Mouse (Mus musculus) myocyte (in vitro differentiated cells): ENCODE results near the gene Bsnd. TPM values are rescaled to one million over a fixed set of nuclear protein-coding genes. Genes with fewer than 3 reads are reported as not detected.

Experiments
- H3K27me3 ChIP-seq: one replicate; pipeline ENCODE4 v1.6.1; 2011; ENCODE audit not compliant: control insufficient read depth, insufficient read depth, insufficient read length
- H3K36me3 ChIP-seq: one replicate; pipeline ENCODE4 v1.6.1; 2011; ENCODE audit not compliant: control insufficient read depth, insufficient read depth
- H3K4me2 ChIP-seq: one replicate; pipeline ENCODE4 v1.6.1; 2011; ENCODE audit warnings: low read depth, control low read depth
- H3K4me3 ChIP-seq: one replicate; pipeline ENCODE4 v1.5.1; 2011; ENCODE audit warnings: mild to moderate bottlenecking, control low read depth, moderate library complexity
- H3K79me2 ChIP-seq: one replicate; pipeline ENCODE4 v1.6.1; 2011; ENCODE audit not compliant: control insufficient read depth, insufficient read depth
- H3ac ChIP-seq: one replicate; pipeline ENCODE4 v1.6.1; 2011; ENCODE audit not compliant: control insufficient read depth, insufficient read length
- CEBPB ChIP-seq: IDR thresholded peaks from 2 replicates; pipeline ENCODE4 v1.6.1; 2011; ENCODE audit warnings: mild to moderate bottlenecking, moderate library complexity; ENCODE audit not compliant: poor library complexity, insufficient read depth, severe bottlenecking
- E2F4 ChIP-seq: IDR thresholded peaks from one replicate; pipeline ENCODE4 v1.6.1; 2011; ENCODE audit warnings: mild to moderate bottlenecking, control low read depth, moderate library complexity; ENCODE audit not compliant: insufficient read depth
- MAX ChIP-seq: IDR thresholded peaks from one replicate; pipeline ENCODE4 v1.6.1; 2011; ENCODE audit warnings: low read depth, mild to moderate bottlenecking, control low read depth
- MYOD1 ChIP-seq, 3 experiments: IDR thresholded peaks; one replicate each; pipeline ENCODE4 v1.6.1; 2011; ENCODE audit warnings: control low read depth in 2 of 3, low read depth in 2 of 3, mild to moderate bottlenecking in 2 of 3, moderate library complexity in 1 of 3; ENCODE audit not compliant: insufficient read length in 2 of 3, control insufficient read depth in 1 of 3
- MYOG ChIP-seq, 3 experiments: IDR thresholded peaks; one replicate each; pipeline ENCODE4 v1.6.1; 2011; ENCODE audit warnings: control low read depth in 2 of 3, low read depth in 2 of 3, mild to moderate bottlenecking in 2 of 3; ENCODE audit not compliant: insufficient read length in 2 of 3, control insufficient read depth in 1 of 3, insufficient read depth in 1 of 3
- POLR2A ChIP-seq: IDR thresholded peaks from one replicate; pipeline ENCODE4 v1.6.1; 2011; ENCODE audit warnings: low read depth, mild to moderate bottlenecking, control low read depth, moderate library complexity; ENCODE audit not compliant: insufficient read length
- POLR2AphosphoS2 ChIP-seq: IDR thresholded peaks from one replicate; pipeline ENCODE4 v1.6.1; 2011; ENCODE audit warnings: low read depth, control low read depth; ENCODE audit not compliant: insufficient read length
- REST ChIP-seq: IDR thresholded peaks from one replicate; pipeline ENCODE4 v1.6.1; 2011; ENCODE audit warnings: mild to moderate bottlenecking, control low read depth, moderate library complexity; ENCODE audit not compliant: insufficient read depth, insufficient read length
- SRF ChIP-seq: IDR thresholded peaks from one replicate; pipeline ENCODE4 v1.6.1; 2011; ENCODE audit warnings: low read depth; ENCODE audit not compliant: control insufficient read depth, insufficient read length
- TCF12 ChIP-seq: IDR thresholded peaks from one replicate; pipeline ENCODE4 v1.6.1; 2011; ENCODE audit warnings: mild to moderate bottlenecking, control low read depth; ENCODE audit not compliant: poor library complexity, insufficient read depth, severe bottlenecking
- TCF3 ChIP-seq: IDR thresholded peaks from one replicate; pipeline ENCODE4 v1.6.1; 2011; ENCODE audit warnings: low read depth, control low read depth; ENCODE audit not compliant: insufficient read length
- USF1 ChIP-seq: IDR thresholded peaks from one replicate; pipeline ENCODE4 v1.6.1; 2011; ENCODE audit warnings: low read depth, mild to moderate bottlenecking, control low read depth, moderate library complexity
- polyA plus RNA-seq: library from polyadenylated mRNA; unstranded; fragments of >200 nt; fragmentation: generic; extraction: Trizol; gene quantifications from one replicate; pipeline ENCODE4 v1.2.1, GENCODE M21; 2012; ENCODE audit warnings: missing spikeins

The Bsnd gene
- polyA plus RNA-seq, 1 experiment, result not detected

DNA sequence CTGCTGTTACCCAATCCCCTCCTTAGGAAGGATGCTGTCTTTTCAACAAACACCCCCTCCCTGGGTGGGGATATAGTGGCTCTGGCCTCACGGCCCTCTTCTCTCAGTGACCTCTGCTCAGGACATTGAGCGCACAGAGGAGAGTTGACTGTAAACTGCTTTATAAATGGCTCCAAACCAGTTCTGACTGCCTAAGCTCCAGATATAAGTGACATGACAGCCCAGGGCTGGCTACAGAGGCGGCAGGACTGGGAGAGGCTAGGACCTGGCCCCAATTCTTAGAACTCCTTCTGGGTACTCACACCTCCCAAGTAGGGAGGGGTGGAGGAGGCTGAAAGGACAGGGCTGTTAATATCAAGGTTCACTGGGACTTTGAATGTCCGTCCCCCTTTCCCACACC lies 1.5 kb downstream of the Bsnd start:
- Histone ChIP-seq H3K4me3 (no peak overlapping the region), H3K27me3 (peaks cover 29% of the 10 kb centered on the region), H3ac (no peak overlapping the region), H3K79me2 (no peaks in the 10 kb centered on the region), H3K4me2 (no peak overlapping the region), H3K36me3 (no peaks in the 10 kb centered on the region)
- TF ChIP-seq TCF12, result no peak
- TF ChIP-seq MYOD1 (IDR thresholded peaks at IDR 0.05; ENCODE audit: control insufficient read depth in 1 of 3, insufficient read length in 2 of 3, low read depth in 2 of 3), result no peak
- TF ChIP-seq CEBPB, result no peak
- no peak for TF ChIP-seq TCF3
- no peak for TF ChIP-seq MAX

GRCm38 (mm10) chr4:106483831-106484230 lies 8.3 kb downstream of the Bsnd start:
- no peak for TF ChIP-seq TCF12
- TF ChIP-seq POLR2AphosphoS2, result no peak
- TF ChIP-seq REST, result no peak
- TF ChIP-seq USF1, result no peak
- TF ChIP-seq CEBPB, result no peak

GRCm38 (mm10) chr4:106483215-106483727 lies 8.8 kb downstream of the Bsnd start:
- H3K4me3 ChIP-seq, result no peak overlapping the region
- no peaks in the 10 kb centered on the region for H3K79me2 ChIP-seq
- H3K27me3 ChIP-seq, result peaks cover 77% of the 10 kb centered on the region
- H3ac ChIP-seq, result no peak overlapping the region
- no peak for TF ChIP-seq REST
- no peak for TF ChIP-seq TCF12
- TF ChIP-seq CEBPB, result no peak
- TF ChIP-seq MYOG (IDR thresholded peaks at IDR 0.05; ENCODE audit: control insufficient read depth in 1 of 3, insufficient read depth in 1 of 3, insufficient read length in 2 of 3, low read depth in 2 of 3), result no peak
- no peak for TF ChIP-seq E2F4
- no peak for TF ChIP-seq POLR2A
- no peak for TF ChIP-seq USF1
- TF ChIP-seq TCF3, result no peak
- TF ChIP-seq POLR2AphosphoS2, result no peak
- TF ChIP-seq SRF, result no peak
- TF ChIP-seq MAX, result no peak
- no peak for TF ChIP-seq MYOD1 (IDR thresholded peaks at IDR 0.05; ENCODE audit: control insufficient read depth in 1 of 3, insufficient read length in 2 of 3, low read depth in 2 of 3)
- no peak overlapping the region for H3K4me2 ChIP-seq
- no peaks in the 10 kb centered on the region for H3K36me3 ChIP-seq

More at GRCm38 (mm10) chr4:106483831-106484230, 8.3 kb downstream of the Bsnd start:
- no peak overlapping the region for H3ac ChIP-seq
- no peak overlapping the region for H3K4me3 ChIP-seq
- no peak overlapping the region for H3K4me2 ChIP-seq
- no peaks in the 10 kb centered on the region for H3K79me2 ChIP-seq
- H3K36me3 ChIP-seq, result no peaks in the 10 kb centered on the region
- H3K27me3 ChIP-seq, result peaks cover 75% of the 10 kb centered on the region

GRCm38 (mm10) chr4:106480545-106480944 lies 11.5 kb downstream of the Bsnd start:
- TF ChIP-seq USF1, result no peak
- no peak for TF ChIP-seq REST
- no peak for TF ChIP-seq POLR2A
- no peak for TF ChIP-seq MYOD1 (IDR thresholded peaks at IDR 0.05; ENCODE audit: control insufficient read depth in 1 of 3, insufficient read length in 2 of 3, low read depth in 2 of 3)
- TF ChIP-seq SRF, result no peak
- no peak for TF ChIP-seq E2F4
- TF ChIP-seq POLR2AphosphoS2, result no peak
- no peak for TF ChIP-seq TCF3
- TF ChIP-seq TCF12, result no peak
- TF ChIP-seq CEBPB, result no peak
- no peak for TF ChIP-seq MYOG (IDR thresholded peaks at IDR 0.05; ENCODE audit: control insufficient read depth in 1 of 3, insufficient read depth in 1 of 3, insufficient read length in 2 of 3, low read depth in 2 of 3)
- TF ChIP-seq MAX, result no peak
- Histone ChIP-seq H3K36me3 (no peaks in the 10 kb centered on the region), H3K79me2 (no peaks in the 10 kb centered on the region), H3K4me2 (no peak overlapping the region), H3ac (no peak overlapping the region), H3K4me3 (no peak overlapping the region), H3K27me3 (peaks cover 68% of the 10 kb centered on the region)

GRCm38 (mm10) chr4:106474241-106474640 lies 17.8 kb downstream of the Bsnd start:
- H3K27me3 ChIP-seq, result peaks cover 16% of the 10 kb centered on the region
- no peak overlapping the region for H3ac ChIP-seq
- H3K4me3 ChIP-seq, result no peak overlapping the region
- H3K36me3 ChIP-seq, result no peaks in the 10 kb centered on the region
- H3K79me2 ChIP-seq, result no peaks in the 10 kb centered on the region
- no peak for TF ChIP-seq E2F4
- TF ChIP-seq MYOG (IDR thresholded peaks at IDR 0.05; ENCODE audit: control insufficient read depth in 1 of 3, insufficient read depth in 1 of 3, insufficient read length in 2 of 3, low read depth in 2 of 3), result peak; percentile 8 to 79 (median 47)
- TF ChIP-seq POLR2A, result no peak
- TF ChIP-seq USF1, result no peak
- TF ChIP-seq MYOD1 (IDR thresholded peaks at IDR 0.05; ENCODE audit: control insufficient read depth in 1 of 3, insufficient read length in 2 of 3, low read depth in 2 of 3), result peak in 2 of 3 experiments; percentile 73
- TF ChIP-seq TCF12, result no peak
- no peak for TF ChIP-seq CEBPB
- no peak for TF ChIP-seq SRF
- no peak for TF ChIP-seq TCF3
- no peak for TF ChIP-seq POLR2AphosphoS2
- TF ChIP-seq MAX, result no peak
- no peak for TF ChIP-seq REST
- no peak overlapping the region for H3K4me2 ChIP-seq
